Mouse (Mus musculus): ENCODE measurements around the gene Ap3s2.

DNA sequence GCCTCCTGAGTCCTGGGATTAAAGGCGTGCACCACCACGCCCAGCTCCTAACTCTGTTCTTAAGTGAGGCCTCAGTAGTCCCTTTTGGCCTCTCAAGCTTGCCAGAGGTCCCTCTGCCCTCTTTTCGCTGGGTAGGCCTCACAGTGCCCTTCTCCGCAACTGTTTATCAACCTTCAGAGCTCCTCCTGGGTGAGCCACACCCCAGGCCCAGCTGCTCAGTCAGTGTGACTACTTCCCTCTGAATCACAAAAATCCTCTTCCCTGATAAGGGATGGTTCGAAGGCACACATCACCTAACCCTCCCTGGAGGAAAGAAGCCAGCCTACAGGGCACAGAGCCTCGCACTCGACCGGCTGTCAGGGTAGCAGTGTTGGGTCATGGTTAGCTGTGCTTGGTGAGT, 58.7 kb downstream of the Ap3s2 start:
- TF ChIP-seq BHLHE40 (IDR thresholded peaks at IDR 0.05; ENCODE audit: borderline replicate concordance, low read depth, low read length), result no peak
- TF ChIP-seq MAX (IDR thresholded peaks at IDR 0.05; ENCODE audit: low read length), result no peak
- TF ChIP-seq ELF1 (IDR thresholded peaks at IDR 0.05; ENCODE audit: low read depth, low read length), result no peak
- no peak for TF ChIP-seq POLR2AphosphoS2 (IDR thresholded peaks at IDR 0.05; ENCODE audit: low read length)
- TF ChIP-seq HCFC1 (IDR thresholded peaks at IDR 0.05; ENCODE audit: low read depth, low read length), result no peak

All from MEL (cell line).